ENCODE assay signal across 5 mouse cellular contexts in genomic region chr11:88045159-88045558, GRCm38 (mm10). TPM values are rescaled to one million over a fixed set of nuclear protein-coding genes. Genes with fewer than 3 reads are reported as not detected.
A peak's percentile ranks its signal among the peaks of the same experiment; 100 is the strongest.
DNase-seq lines count a peak whose midpoint lies in the region; ATAC-seq and TF ChIP-seq lines count a peak whose summit lies in the region.
"Not testable (repeated sequence)": the region's sequence is repeated elsewhere in the genome, so short reads cannot be mapped to it uniquely, and the experiment has no call there.

No protein-coding gene starts in this region.

- not testable (repeated sequence) for ATAC-seq in liver, embryonic 12.5 days; liver, embryonic 14.5 days (ENCODE audit: insufficient read depth); liver, embryonic 16.5 days (ENCODE audit: low read depth)

- not testable (repeated sequence) for DNase-seq in MEL (ENCODE audit: low read depth, low spot score); liver, embryonic 14.5 days (ENCODE audit: low read depth in 3 of 3, low spot score in 3 of 3)
- peak; percentile 19 for DNase-seq in testis, postnatal 10 days (ENCODE audit: low spot score)

- peak overlapping the region in 1 of 2 experiments; percentile 63; a peak in 2 of 4 replicates for H3K4me3 ChIP-seq in MEL (ENCODE audit: control insufficient read depth in 1 of 2, insufficient read depth in 1 of 2, low read depth in 2 of 2, low read length in 2 of 2)
- H3K4me3 ChIP-seq in liver, embryonic 12.5 days, result peak overlapping the region; percentile 100; the same call in 1 of the 2 replicates
- H3K4me3 ChIP-seq in liver, embryonic 14.5 days (ENCODE audit: insufficient read depth in 1 of 2, low read depth in 2 of 2, low read length in 2 of 2), result peak overlapping the region in 1 of 2 experiments; percentile 97; a peak in 1 of 4 replicates
- H3K4me3 ChIP-seq in liver, embryonic 16.5 days (ENCODE audit: low read depth, low read length), result not testable (repeated sequence)

- peaks cover 15 to 19% of the 10 kb centered on the region in 2 experiments for H3K36me3 ChIP-seq in MEL (ENCODE audit: control insufficient read depth in 1 of 2, insufficient read depth in 2 of 2, low read length in 2 of 2)
- peaks cover 20% of the 10 kb centered on the region for H3K36me3 ChIP-seq in liver, embryonic 12.5 days
- peaks cover 16% of the 10 kb centered on the region for H3K36me3 ChIP-seq in liver, embryonic 14.5 days (replicated peaks; ENCODE audit: control insufficient read depth, insufficient read depth, low read depth)
- peaks cover 13% of the 10 kb centered on the region for H3K36me3 ChIP-seq in liver, embryonic 16.5 days (ENCODE audit: control insufficient read depth, insufficient read depth)

- H3K9ac ChIP-seq in MEL (ENCODE audit: control insufficient read depth, low read depth, low read length, poor library complexity, severe bottlenecking), result peak overlapping the region; percentile 91
- peak overlapping the region; percentile 100 for H3K9ac ChIP-seq in liver, embryonic 12.5 days
- H3K9ac ChIP-seq in liver, embryonic 14.5 days (replicated peaks), result peak overlapping the region; percentile 83
- H3K9ac ChIP-seq in liver, embryonic 16.5 days (ENCODE audit: low read depth, low read length), result peak overlapping the region; percentile 54

- not testable (repeated sequence) for TF ChIP-seq RAD21 in MEL (IDR thresholded peaks at IDR 0.05; ENCODE audit: low read depth, low read length)

- H3K4me1 ChIP-seq in MEL (ENCODE audit: control insufficient read depth in 1 of 2, insufficient read depth in 2 of 2, low read length in 2 of 2), result peaks cover 0 to 12% of the 10 kb centered on the region in 2 experiments; a peak in 2 of 4 replicates
- H3K4me1 ChIP-seq in liver, embryonic 12.5 days, result peaks cover 34% of the 10 kb centered on the region
- peaks cover 12 to 14% of the 10 kb centered on the region in 2 experiments for H3K4me1 ChIP-seq in liver, embryonic 14.5 days (replicated peaks; ENCODE audit: control insufficient read depth in 2 of 2, insufficient read depth in 2 of 2, low read length in 1 of 2)
- peaks cover 15% of the 10 kb centered on the region for H3K4me1 ChIP-seq in liver, embryonic 16.5 days (ENCODE audit: control insufficient read depth, low read depth, low read length)

- 86% methylated on average over 3 of the region's 3 CpGs for WGBS in liver, embryonic 12.5 days (ENCODE audit: insufficient replicate concordance)
- 87% methylated on average over 3 of the region's 3 CpGs for WGBS in liver, embryonic 14.5 days (ENCODE audit: insufficient replicate concordance)
- 86% methylated on average over 3 of the region's 3 CpGs for WGBS in liver, embryonic 16.5 days (ENCODE audit: insufficient replicate concordance)

- H3K4me2 ChIP-seq in liver, embryonic 12.5 days, result peak overlapping the region; percentile 83
- H3K4me2 ChIP-seq in liver, embryonic 14.5 days (ENCODE audit: low read depth), result peak overlapping the region; percentile 81
- H3K4me2 ChIP-seq in liver, embryonic 16.5 days (ENCODE audit: low read depth, low read length), result peak overlapping the region; percentile 73; the same call in 1 of the 2 replicates

- H3K9me3 ChIP-seq in MEL (replicated peaks; ENCODE audit: insufficient read depth, low read length); liver, embryonic 12.5 days (replicated peaks); liver, embryonic 14.5 days (ENCODE audit: control insufficient read depth, low read length); liver, embryonic 16.5 days (replicated peaks; ENCODE audit: control insufficient read depth, low read length): not testable (repeated sequence)

- TF ChIP-seq CTCF in MEL (IDR thresholded peaks at IDR 0.05 in 2 of 3, conservative IDR thresholded peaks at IDR 0.05 in 1 of 3; ENCODE audit: control insufficient read depth in 1 of 3, insufficient read depth in 1 of 3, low read depth in 2 of 3, low read length in 3 of 3, poor library complexity in 1 of 3, severe bottlenecking in 1 of 3); liver, embryonic 14.5 days (IDR thresholded peaks at IDR 0.05; ENCODE audit: low read depth): not testable (repeated sequence)

- TF ChIP-seq EP300 in MEL (IDR thresholded peaks at IDR 0.05; ENCODE audit: low read depth in 1 of 2, low read length in 2 of 2); liver, embryonic 14.5 days (IDR thresholded peaks at IDR 0.05; ENCODE audit: low read depth): not testable (repeated sequence)

- H3K27ac ChIP-seq in MEL (ENCODE audit: control insufficient read depth, low read depth, low read length), result peak overlapping the region; percentile 98
- peak overlapping the region; percentile 99 for H3K27ac ChIP-seq in liver, embryonic 12.5 days
- H3K27ac ChIP-seq in liver, embryonic 14.5 days, result peak overlapping the region; percentile 88
- H3K27ac ChIP-seq in liver, embryonic 16.5 days (ENCODE audit: low read length), result peak overlapping the region; percentile 99

- H3K27me3 ChIP-seq in MEL (ENCODE audit: control insufficient read depth in 1 of 2, insufficient read depth in 2 of 2, low read length in 2 of 2); liver, embryonic 12.5 days (replicated peaks); liver, embryonic 14.5 days (ENCODE audit: control insufficient read depth, insufficient read depth, low read length); liver, embryonic 16.5 days (ENCODE audit: control insufficient read depth, insufficient read depth, low read depth, low read length): not testable (repeated sequence)

- peaks cover 27% of the 10 kb centered on the region for H3K79me2 ChIP-seq in MEL (ENCODE audit: control insufficient read depth, insufficient read depth, low read length, poor library complexity)

- TF ChIP-seq POLR2A in MEL (IDR thresholded peaks at IDR 0.05; ENCODE audit: control insufficient read depth in 1 of 2, insufficient read depth in 1 of 2, low read depth in 1 of 2, low read length in 2 of 2, poor library complexity in 1 of 2), result not testable (repeated sequence)

TF ChIP-seq in MEL, 35 proteins besides CTCF, POLR2A, EP300 and RAD21:
- TF ChIP-seq ZNF384 (IDR thresholded peaks at IDR 0.05; ENCODE audit: low read depth, low read length) (peak; percentile 75), TBP (IDR thresholded peaks at IDR 0.05; ENCODE audit: low read depth, low read length) (peak; percentile 55; the same call in 1 of the 2 replicates)

RNA-seq across cellular contexts. Expression of gene Srsf1, which starts 2.0 kb away (rescaled TPM):
- total RNA-seq in MEL (2012; rRNA removed), result 586 and 596 TPM in 2 replicates
- polyA plus RNA-seq in MEL (2012; ENCODE audit: insufficient read depth in 1 of 2, insufficient read length in 2 of 2, low read depth in 1 of 2, low replicate concordance in 2 of 2, missing spikeins in 1 of 2), result 100 to 1,000 TPM; 421 to 431 TPM
- 272 and 273 TPM in 2 replicates for polyA plus RNA-seq in liver, embryonic 12.5 days (2016; fragmentation: Nextera tagmentation; extraction: Ambion mirVana)
- 111 and 163 TPM in 2 replicates for polyA plus RNA-seq in liver, embryonic 14.5 days (2012; rRNA removed)
- 139 and 158 TPM in 2 replicates for polyA plus RNA-seq in liver, embryonic 14.5 days (2014; fragmentation: Nextera tagmentation; extraction: Ambion mirVana)
- 101 and 102 TPM in 2 replicates for polyA plus RNA-seq in liver, embryonic 16.5 days (2015; fragmentation: Nextera tagmentation; extraction: Ambion mirVana)

RNA-seq across cellular contexts. Expression of gene Vezf1, which starts 22.9 kb away (rescaled TPM):
- total RNA-seq in MEL (2012; rRNA removed), result 8.0 and 9.5 TPM in 2 replicates
- 10 to 100 TPM in 1 of 2 experiments, not detected in 1; 20.8 TPM for polyA plus RNA-seq in MEL (2012; ENCODE audit: insufficient read depth in 1 of 2, insufficient read length in 2 of 2, low read depth in 1 of 2, low replicate concordance in 2 of 2, missing spikeins in 1 of 2)
- polyA plus RNA-seq in liver, embryonic 12.5 days (2016; fragmentation: Nextera tagmentation; extraction: Ambion mirVana), result 14.6 TPM in 2 replicates
- polyA plus RNA-seq in liver, embryonic 14.5 days (2012; rRNA removed), result 4.7 and 5.7 TPM in 2 replicates
- 7.5 and 9.1 TPM in 2 replicates for polyA plus RNA-seq in liver, embryonic 14.5 days (2014; fragmentation: Nextera tagmentation; extraction: Ambion mirVana)
- 7.3 and 7.7 TPM in 2 replicates for polyA plus RNA-seq in liver, embryonic 16.5 days (2015; fragmentation: Nextera tagmentation; extraction: Ambion mirVana)

RNA-seq across cellular contexts. Expression of gene Cuedc1, which starts 52.7 kb away (rescaled TPM):
- total RNA-seq in MEL (2012; rRNA removed), result 1.0 and 1.1 TPM in 2 replicates
- 1 to 10 TPM in 1 of 2 experiments, not detected in 1; 4.8 TPM for polyA plus RNA-seq in MEL (2012; ENCODE audit: insufficient read depth in 1 of 2, insufficient read length in 2 of 2, low read depth in 1 of 2, low replicate concordance in 2 of 2, missing spikeins in 1 of 2)
- polyA plus RNA-seq in liver, embryonic 12.5 days (2016; fragmentation: Nextera tagmentation; extraction: Ambion mirVana), result 3.4 and 4.6 TPM in 2 replicates
- 0.76 and 0.96 TPM in 2 replicates for polyA plus RNA-seq in liver, embryonic 14.5 days (2012; rRNA removed)
- polyA plus RNA-seq in liver, embryonic 14.5 days (2014; fragmentation: Nextera tagmentation; extraction: Ambion mirVana), result 0.36 and 0.53 TPM in 2 replicates
- polyA plus RNA-seq in liver, embryonic 16.5 days (2015; fragmentation: Nextera tagmentation; extraction: Ambion mirVana), result 0.33 and 0.57 TPM in 2 replicates

RNA-seq across cellular contexts. Expression of gene Dynll2, which starts 57.8 kb away (rescaled TPM):
- total RNA-seq in MEL (2012; rRNA removed), result 30.7 and 38.6 TPM in 2 replicates
- 100 to 1,000 TPM in 1 of 2 experiments, 10 to 100 TPM in 1; 75.8 to 124 TPM for polyA plus RNA-seq in MEL (2012; ENCODE audit: insufficient read depth in 1 of 2, insufficient read length in 2 of 2, low read depth in 1 of 2, low replicate concordance in 2 of 2, missing spikeins in 1 of 2)
- polyA plus RNA-seq in liver, embryonic 12.5 days (2016; fragmentation: Nextera tagmentation; extraction: Ambion mirVana), result 14.3 and 15.5 TPM in 2 replicates
- 18.0 and 21.5 TPM in 2 replicates for polyA plus RNA-seq in liver, embryonic 14.5 days (2012; rRNA removed)
- polyA plus RNA-seq in liver, embryonic 14.5 days (2014; fragmentation: Nextera tagmentation; extraction: Ambion mirVana), result 5.7 TPM in 2 replicates
- polyA plus RNA-seq in liver, embryonic 16.5 days (2015; fragmentation: Nextera tagmentation; extraction: Ambion mirVana), result 5.3 and 6.0 TPM in 2 replicates
